Mouse (Mus musculus) yolk sac, embryonic 10.5 days (tissue): ENCODE results near the gene Rgs1.

Source experiments
- DNase-seq: peaks from one replicate; pipeline ENCODE4 v3.0.0-alpha.2; 2017; ENCODE audit warnings: low spot score

Gene Rgs1

DNA sequence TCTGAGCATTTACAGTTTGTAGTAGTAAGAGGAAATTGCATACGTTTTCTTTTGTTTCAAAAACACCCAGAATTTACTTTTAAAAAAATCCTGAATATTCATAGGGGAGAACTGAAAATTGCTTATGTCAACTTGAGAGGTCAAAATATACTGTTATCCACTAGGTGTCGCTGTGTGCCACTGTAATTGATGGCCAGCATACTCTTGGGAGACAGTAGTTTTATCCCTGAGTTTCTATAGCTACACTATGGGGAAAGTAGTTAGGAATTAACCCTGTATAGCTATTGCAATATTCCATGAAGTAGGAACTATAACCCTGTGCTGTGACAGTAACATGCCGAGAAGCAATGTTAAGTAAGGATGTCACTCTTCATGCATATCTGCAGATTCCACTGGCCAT, 51.4 kb downstream of the Rgs1 start:
- DNase-seq, result peak; percentile 4
